Mouse (Mus musculus) forebrain, embryonic 11.5 days (tissue): Measurements from ENCODE around the gene Sorbs2. TPM values are rescaled to one million over a fixed set of nuclear protein-coding genes. Genes with fewer than 3 reads are reported as not detected.

ENCODE experiments used
- ATAC-seq: fragments of 200-750 bp; cut with Nextera tagmentation; replicated peaks from 2 replicates; pipeline ENCODE4 v1.8.0; 2017; ENCODE audit warnings: moderate TSS enrichment; ENCODE audit not compliant: low FRiP score
- DNase-seq: peaks from one replicate; pipeline ENCODE4 v3.0.0-alpha.2; 2017; ENCODE audit warnings: low spot score
- H3K27ac ChIP-seq: fragments of 300-500 bp; sonication (generic); 2 replicates; pipeline ENCODE4 v1.5.1; 2014; ENCODE audit warnings: low read depth, low read length
- H3K27me3 ChIP-seq: fragments of 300-500 bp; sonication (generic); 2 replicates; pipeline ENCODE4 v1.6.1; 2014; ENCODE audit warnings: mild to moderate bottlenecking, low read length, mixed read lengths; ENCODE audit not compliant: control insufficient read depth, insufficient read depth
- H3K36me3 ChIP-seq: fragments of 300-500 bp; sonication (generic); 2 replicates; pipeline ENCODE4 v1.6.1; 2014; ENCODE audit warnings: mild to moderate bottlenecking, low read length, moderate library complexity, mixed read lengths; ENCODE audit not compliant: control insufficient read depth, insufficient read depth
- H3K4me1 ChIP-seq: fragments of 300-500 bp; sonication (generic); replicated peaks from 2 replicates; pipeline ENCODE4 v1.6.1; 2014; ENCODE audit warnings: low read length, mixed read lengths; ENCODE audit not compliant: control insufficient read depth, insufficient read depth
- H3K4me2 ChIP-seq: fragments of 300-500 bp; sonication (generic); 2 replicates; pipeline ENCODE4 v1.6.1; 2014; ENCODE audit warnings: low read depth, mild to moderate bottlenecking, low read length, moderate library complexity, mixed read lengths; ENCODE audit not compliant: severe bottlenecking
- H3K4me3 ChIP-seq: fragments of 300-500 bp; sonication (generic); 2 replicates; pipeline ENCODE4 v1.5.1; 2014; ENCODE audit warnings: low read depth, low read length
- H3K9ac ChIP-seq: fragments of 300-500 bp; sonication (generic); 2 replicates; pipeline ENCODE4 v1.6.1; 2014; ENCODE audit warnings: low read length
- H3K9me3 ChIP-seq: fragments of 300-500 bp; sonication (generic); 2 replicates; pipeline ENCODE4 v1.6.1; 2016; ENCODE audit warnings: low read length, mixed read lengths; ENCODE audit not compliant: control insufficient read depth
- WGBS: fragments of 180-500 bp; shearing (Covaris S2); extraction: QIAGEN DNeasy Blood & Tissue Kit; methylation state at CpG from one replicate; pipeline ENCODE4 v1.1.7; 2014; 5-methylcytosine and 5-hydroxymethylcytosine counted together
- polyA plus RNA-seq: library from polyadenylated mRNA; unstranded; fragments of >200 nt; fragmentation: Nextera tagmentation; extraction: Ambion mirVana; gene quantifications from 2 replicates; pipeline ENCODE4 v1.2.1, GENCODE M21; 2014

The Sorbs2 gene
- polyA plus RNA-seq, 1 experiment from 2014 or later, result 83.0 TPM

DNA sequence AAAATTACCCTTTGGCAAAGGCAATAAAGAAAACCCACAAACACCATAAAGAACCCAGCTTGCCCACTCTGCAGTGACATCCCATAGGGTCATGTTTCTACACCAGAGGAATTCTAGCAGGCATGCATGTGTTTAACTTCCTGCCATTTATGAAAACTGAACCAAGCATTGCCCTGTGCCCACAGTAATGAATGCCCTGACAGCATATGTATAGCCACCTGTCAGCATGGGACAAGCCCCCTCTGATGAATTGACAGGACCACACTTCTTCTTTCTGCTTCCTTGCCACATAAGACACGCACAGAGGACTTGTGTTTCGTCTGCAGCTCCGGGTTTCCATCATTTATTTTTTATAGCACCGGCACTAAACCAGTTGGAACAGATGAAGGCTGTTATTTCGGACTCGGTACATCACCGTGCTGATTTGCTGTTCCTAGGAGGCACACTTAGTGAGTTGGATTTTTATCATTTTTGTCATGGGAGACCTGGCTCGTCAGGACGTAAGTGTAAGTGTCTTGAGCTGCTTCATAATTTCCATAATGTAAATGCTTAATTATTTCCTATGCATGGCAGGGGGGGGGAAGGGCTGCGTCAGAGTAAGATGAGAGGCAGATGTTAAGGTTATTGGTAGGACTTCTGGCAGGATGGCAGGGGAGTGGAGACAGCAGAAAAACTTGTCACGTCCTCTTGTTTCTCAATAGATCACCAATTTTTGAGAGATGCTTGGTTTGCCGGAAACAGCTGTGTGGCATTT, 180.5 kb downstream of the Sorbs2 start:
- Histone ChIP-seq H3K9ac (no peak overlapping the region), H3K27me3 (no peaks in the 10 kb centered on the region), H3K4me2 (no peak overlapping the region), H3K4me1 (no peaks in the 10 kb centered on the region), H3K4me3 (no peak overlapping the region), H3K9me3 (no peaks in the 10 kb centered on the region), H3K36me3 (no peaks in the 10 kb centered on the region), H3K27ac (no peak overlapping the region)
- ATAC-seq (no peak), DNase-seq (no peak)
- 83% methylated on average over 12 of the region's 12 CpGs for WGBS

DNA sequence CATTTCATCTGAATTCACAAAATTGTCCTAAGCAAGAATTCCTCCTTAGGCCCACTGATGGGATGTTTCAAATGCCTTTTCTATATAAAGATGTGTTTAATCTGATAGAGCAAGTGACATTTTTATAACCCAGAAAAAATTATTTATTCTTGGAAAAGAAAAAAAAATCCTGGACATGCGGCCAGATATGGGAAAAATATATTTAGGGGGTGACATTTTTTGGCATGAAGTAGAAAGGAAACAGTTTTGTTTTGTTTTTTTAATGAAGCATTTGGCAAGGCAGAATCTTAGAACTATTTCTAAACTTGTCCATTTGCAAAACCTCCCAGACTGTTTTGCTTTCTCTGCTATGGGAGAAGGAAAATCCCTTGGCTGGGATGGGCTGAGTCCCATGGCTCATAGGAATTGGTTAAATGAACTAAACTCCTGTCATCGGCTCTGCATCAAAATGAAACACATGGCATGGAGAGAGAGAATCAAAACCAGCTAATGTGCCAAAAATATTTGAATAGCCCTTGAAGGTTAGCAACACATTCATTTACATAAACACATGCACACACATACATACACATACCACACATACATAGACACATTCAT, 182.1 kb downstream of the Sorbs2 start:
- no peak for ATAC-seq
- H3K27ac ChIP-seq, result no peak overlapping the region
- H3K4me1 ChIP-seq, result no peaks in the 10 kb centered on the region
- no peak overlapping the region for H3K9ac ChIP-seq
- H3K4me3 ChIP-seq, result no peak overlapping the region
- H3K27me3 ChIP-seq, result no peaks in the 10 kb centered on the region
- no peaks in the 10 kb centered on the region for H3K36me3 ChIP-seq
- H3K9me3 ChIP-seq, result no peaks in the 10 kb centered on the region
- DNase-seq, result no peak
- WGBS, result 86% methylated on average over 2 of the region's 2 CpGs
- no peak overlapping the region for H3K4me2 ChIP-seq

DNA sequence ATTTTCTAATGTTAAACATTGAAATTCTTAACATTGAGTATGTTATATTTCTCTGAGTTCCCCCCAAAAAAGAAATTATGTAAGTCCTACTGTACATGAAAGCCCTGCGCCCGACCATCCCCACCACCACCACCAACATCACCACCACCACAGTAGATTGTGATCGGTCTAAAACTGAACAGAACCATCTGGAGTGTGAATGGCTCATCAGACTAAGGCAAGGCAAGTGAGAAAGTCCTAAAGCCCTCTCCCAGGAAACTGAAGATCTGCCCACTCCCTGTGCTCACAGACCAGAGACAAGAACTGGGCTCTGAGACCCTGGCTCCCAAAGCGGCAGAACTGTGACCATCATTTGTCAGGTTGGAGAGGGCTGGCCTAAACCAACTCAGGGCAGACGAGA, 192.5 kb downstream of the Sorbs2 start:
- H3K4me2 ChIP-seq, result no peak overlapping the region
- no peaks in the 10 kb centered on the region for H3K9me3 ChIP-seq
- H3K4me3 ChIP-seq, result no peak overlapping the region
- DNase-seq (no peak), ATAC-seq (no peak)
- WGBS, result 91% methylated on average over 5 of the region's 5 CpGs
- H3K27ac ChIP-seq, result no peak overlapping the region
- H3K4me1 ChIP-seq, result no peaks in the 10 kb centered on the region
- H3K27me3 ChIP-seq, result no peaks in the 10 kb centered on the region
- H3K36me3 ChIP-seq, result no peaks in the 10 kb centered on the region
- no peak overlapping the region for H3K9ac ChIP-seq

DNA sequence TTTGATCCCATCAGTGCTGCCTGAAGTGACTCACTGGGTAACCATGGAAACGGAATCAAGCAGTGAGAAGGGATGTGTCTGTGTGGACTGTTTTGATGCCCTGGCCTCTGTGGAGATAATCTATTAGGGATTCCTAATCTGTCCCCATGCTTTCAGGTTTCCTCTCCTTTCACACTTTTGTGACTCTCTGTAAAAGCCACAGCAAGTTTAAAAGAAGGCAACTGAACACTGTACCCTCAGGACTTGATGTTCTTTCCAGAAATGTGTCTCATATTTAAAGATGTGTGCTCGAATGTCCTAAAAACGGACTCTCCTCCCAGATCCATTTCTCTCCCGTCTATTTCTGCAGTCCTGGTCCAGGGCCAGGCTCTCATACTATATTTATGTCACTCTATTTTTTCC, 196.1 kb downstream of the Sorbs2 start:
- ATAC-seq, result no peak; the same call in 1 of the 2 replicates
- H3K4me1 ChIP-seq, result no peaks in the 10 kb centered on the region
- H3K9ac ChIP-seq, result no peak overlapping the region
- H3K36me3 ChIP-seq, result no peaks in the 10 kb centered on the region
- no peak overlapping the region for H3K27ac ChIP-seq
- H3K4me2 ChIP-seq, result no peak overlapping the region
- no peak overlapping the region for H3K4me3 ChIP-seq
- WGBS, result 69% methylated on average over 4 of the region's 4 CpGs
- H3K9me3 ChIP-seq, result no peaks in the 10 kb centered on the region
- H3K27me3 ChIP-seq, result no peaks in the 10 kb centered on the region
- no peak for DNase-seq

DNA sequence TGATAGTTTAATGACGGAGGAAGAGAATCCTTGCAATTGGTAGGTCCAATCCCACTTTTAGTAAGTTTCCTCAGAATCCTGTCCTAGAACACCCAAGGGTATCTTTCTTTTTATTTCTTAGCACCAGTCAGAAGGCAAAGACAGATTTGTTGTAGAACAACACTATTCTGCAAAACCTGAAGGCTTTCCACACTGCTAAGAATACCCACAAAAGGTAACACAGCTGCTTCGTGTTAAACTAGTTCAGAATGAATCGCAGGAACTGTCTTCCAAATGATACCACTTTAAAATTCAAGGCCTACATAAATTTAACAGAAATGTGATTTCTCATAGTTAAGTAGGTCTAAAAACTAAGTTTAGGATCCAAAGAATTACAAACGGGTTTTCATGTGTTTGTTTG, 201.5 kb downstream of the Sorbs2 start:
- 89% methylated on average over 4 of the region's 4 CpGs for WGBS
- DNase-seq, result no peak
- H3K27me3 ChIP-seq, result no peaks in the 10 kb centered on the region
- no peaks in the 10 kb centered on the region for H3K36me3 ChIP-seq
- no peak overlapping the region for H3K9ac ChIP-seq
- H3K4me3 ChIP-seq, result no peak overlapping the region
- H3K9me3 ChIP-seq, result no peaks in the 10 kb centered on the region
- no peaks in the 10 kb centered on the region for H3K4me1 ChIP-seq
- ATAC-seq, result no peak
- H3K27ac ChIP-seq, result no peak overlapping the region
- H3K4me2 ChIP-seq, result no peak overlapping the region

DNA sequence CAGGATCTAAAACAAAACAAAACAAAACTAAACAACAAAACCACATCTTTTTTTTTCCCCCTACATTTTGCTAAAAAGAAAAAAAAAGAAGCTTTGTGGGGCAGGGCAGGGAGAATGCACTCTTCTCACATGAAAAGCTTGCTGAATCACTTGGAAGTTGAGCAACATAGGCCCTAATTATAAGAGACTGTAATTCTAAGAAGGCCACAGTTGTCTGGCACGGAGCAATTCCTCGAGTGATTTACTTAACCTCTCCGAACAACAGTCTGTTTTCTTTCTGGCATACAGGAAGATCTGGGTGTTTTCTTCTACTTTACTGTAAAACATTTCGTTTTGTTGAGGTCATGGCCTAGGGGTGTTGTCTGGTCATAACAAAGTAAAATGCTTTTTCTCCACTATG, 202.1 kb downstream of the Sorbs2 start:
- no peaks in the 10 kb centered on the region for H3K9me3 ChIP-seq
- no peak for DNase-seq
- H3K36me3 ChIP-seq, result no peaks in the 10 kb centered on the region
- 76% methylated on average over 4 of the region's 4 CpGs for WGBS
- H3K4me3 ChIP-seq, result no peak overlapping the region
- ATAC-seq, result no peak
- H3K4me2 ChIP-seq, result no peak overlapping the region
- no peaks in the 10 kb centered on the region for H3K27me3 ChIP-seq
- H3K4me1 ChIP-seq, result peaks cover under 1% of the 10 kb centered on the region; the same call in 1 of the 2 replicates
- H3K9ac ChIP-seq, result no peak overlapping the region
- no peak overlapping the region for H3K27ac ChIP-seq

DNA sequence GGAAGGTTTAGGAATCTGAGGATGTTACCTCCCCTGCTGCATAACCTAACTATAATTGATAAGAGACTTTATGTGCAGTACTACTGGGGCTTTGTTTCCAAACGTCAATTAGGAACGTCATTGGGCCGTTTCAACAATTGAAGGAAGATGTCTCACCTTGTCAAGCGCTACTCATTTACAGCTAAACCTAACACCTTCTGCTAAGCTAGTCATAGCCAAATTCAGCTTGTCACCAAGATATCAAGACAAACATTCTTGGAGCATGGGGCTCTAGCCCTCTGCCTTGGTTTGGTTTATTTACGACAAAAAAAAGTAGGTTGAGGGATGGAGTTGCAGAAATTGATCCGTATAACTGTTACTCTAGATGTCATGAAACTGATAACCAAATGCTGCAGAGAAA, 205.0 kb downstream of the Sorbs2 start:
- H3K9ac ChIP-seq, result no peak overlapping the region
- 96% methylated on average over 6 of the region's 6 CpGs for WGBS
- no peak overlapping the region for H3K4me3 ChIP-seq
- H3K27me3 ChIP-seq, result no peaks in the 10 kb centered on the region
- H3K4me2 ChIP-seq, result no peak overlapping the region
- H3K36me3 ChIP-seq, result no peaks in the 10 kb centered on the region
- no peak overlapping the region for H3K27ac ChIP-seq
- ATAC-seq, result no peak
- DNase-seq, result no peak
- H3K4me1 ChIP-seq, result peaks cover 2% of the 10 kb centered on the region; the same call in 1 of the 2 replicates
- no peaks in the 10 kb centered on the region for H3K9me3 ChIP-seq

DNA sequence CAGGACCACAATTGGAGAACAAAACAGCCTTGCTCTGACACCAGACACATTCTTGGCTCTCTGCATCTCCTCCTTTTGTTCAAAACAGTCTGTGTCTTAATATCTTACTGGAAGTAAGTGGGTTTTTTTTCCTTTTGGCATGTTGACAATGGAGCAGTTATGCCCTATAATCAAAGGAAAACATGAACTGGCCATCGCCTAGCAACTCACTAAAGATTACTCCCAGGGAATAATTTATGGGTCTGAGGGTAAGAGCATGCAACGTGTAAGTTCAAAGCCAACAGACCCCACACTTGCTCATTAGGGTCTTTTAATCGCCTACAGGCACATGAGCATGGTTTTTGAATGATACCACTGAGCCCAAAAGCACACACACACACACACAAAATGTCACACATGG, 207.2 kb downstream of the Sorbs2 start:
- H3K9me3 ChIP-seq, result no peaks in the 10 kb centered on the region
- 53% methylated on average over 3 of the region's 3 CpGs for WGBS
- ATAC-seq (peak; percentile 33; the same call in 1 of the 2 replicates), DNase-seq (no peak)
- no peak overlapping the region for H3K4me2 ChIP-seq
- no peak overlapping the region for H3K9ac ChIP-seq
- peak overlapping the region; percentile 1; the same call in 1 of the 2 replicates for H3K27ac ChIP-seq
- no peak overlapping the region for H3K4me3 ChIP-seq
- H3K27me3 ChIP-seq, result no peaks in the 10 kb centered on the region
- H3K4me1 ChIP-seq, result peaks cover 2% of the 10 kb centered on the region; the same call in 1 of the 2 replicates
- no peaks in the 10 kb centered on the region for H3K36me3 ChIP-seq
